Mouse (Mus musculus): ENCODE data around the gene Rln3.
"Not testable (repeated sequence)": the region's sequence is repeated elsewhere in the genome, so short reads cannot be mapped to it uniquely, and the experiment has no call there.

Rln3 gene

DNA sequence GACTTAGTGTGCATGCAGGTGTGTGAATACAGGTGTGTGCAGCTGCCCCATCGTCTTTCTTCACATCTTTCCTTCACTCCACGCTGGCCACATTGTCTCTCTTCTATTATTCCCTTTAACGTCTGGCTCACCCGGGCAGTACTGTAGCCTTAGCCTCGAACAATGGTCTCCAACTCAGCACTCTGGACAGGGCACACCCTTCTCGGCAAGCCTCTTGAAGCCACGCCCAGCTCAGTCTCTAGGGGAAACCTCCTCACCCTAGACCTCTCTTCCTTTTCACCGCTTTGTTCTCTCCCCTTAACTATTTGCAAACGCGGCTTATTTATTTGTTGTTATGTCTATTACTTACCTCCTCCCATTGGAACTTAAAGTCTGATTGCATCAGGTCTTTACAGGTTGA, 17.4 kb downstream of the Rln3 start:
- in situ Hi-C loops (cut with MboI; ENCODE audit: low pct_unique_long_range_greater_than_20kb in 1 of 2, low sequenced_read_pairs in 2 of 2, unreplicated experiment in 1 of 2), result no loop called here

GRCm38 (mm10) chr8:84025863-84026262, 18.9 kb downstream of the Rln3 start:
- in situ Hi-C loops (cut with MboI; ENCODE audit: low pct_unique_long_range_greater_than_20kb in 1 of 2, low sequenced_read_pairs in 2 of 2, unreplicated experiment in 1 of 2), result no loop called here

GRCm38 (mm10) chr8:84024171-84024570, 20.6 kb downstream of the Rln3 start:
- in situ Hi-C loops (cut with MboI; ENCODE audit: low pct_unique_long_range_greater_than_20kb in 1 of 2, low sequenced_read_pairs in 2 of 2, unreplicated experiment in 1 of 2), result no loop called here

DNA sequence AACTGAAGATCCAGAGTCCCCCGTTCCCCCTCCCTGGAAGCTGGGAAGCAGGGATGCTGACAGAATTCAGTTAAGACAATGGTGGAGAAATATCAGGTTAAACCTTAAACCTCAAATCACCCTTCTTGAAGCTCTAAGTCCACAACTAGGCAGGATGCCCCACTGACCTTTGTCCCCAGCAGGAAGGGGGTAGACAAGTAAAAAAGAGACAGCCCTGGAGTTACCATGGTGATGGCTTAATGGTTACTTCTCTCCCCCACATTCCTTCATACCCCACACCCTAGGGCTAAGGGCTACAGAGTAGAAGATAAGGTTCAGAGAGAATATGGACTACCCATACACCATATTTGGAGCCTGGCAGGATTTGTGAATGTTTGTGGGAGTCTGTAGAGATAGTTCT, 21.2 kb downstream of the Rln3 start:
- in situ Hi-C loops (cut with MboI; ENCODE audit: low pct_unique_long_range_greater_than_20kb in 1 of 2, low sequenced_read_pairs in 2 of 2, unreplicated experiment in 1 of 2), result no loop called here

DNA sequence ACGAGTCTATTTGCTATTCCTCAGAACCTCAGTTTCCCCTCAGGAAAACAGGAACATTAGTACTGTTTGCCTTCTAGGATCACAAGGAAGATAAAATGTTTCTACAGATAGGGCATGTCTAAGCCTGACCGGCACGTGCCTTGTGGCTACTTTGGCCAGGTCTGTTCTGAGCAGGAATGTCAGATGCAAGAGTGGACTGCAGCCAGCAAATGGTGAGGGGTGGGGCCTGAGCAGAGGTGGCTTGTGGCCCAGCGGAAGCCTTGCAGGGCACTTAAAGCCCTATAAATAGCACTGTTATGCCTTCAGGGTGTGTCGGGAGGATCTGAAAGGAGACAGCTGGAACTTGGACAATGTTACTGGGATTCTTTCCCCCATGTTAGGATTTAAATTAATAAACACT, 21.7 kb downstream of the Rln3 start:
- in situ Hi-C loops (cut with MboI; ENCODE audit: low pct_unique_long_range_greater_than_20kb in 1 of 2, low sequenced_read_pairs in 2 of 2, unreplicated experiment in 1 of 2), result no loop called here

DNA sequence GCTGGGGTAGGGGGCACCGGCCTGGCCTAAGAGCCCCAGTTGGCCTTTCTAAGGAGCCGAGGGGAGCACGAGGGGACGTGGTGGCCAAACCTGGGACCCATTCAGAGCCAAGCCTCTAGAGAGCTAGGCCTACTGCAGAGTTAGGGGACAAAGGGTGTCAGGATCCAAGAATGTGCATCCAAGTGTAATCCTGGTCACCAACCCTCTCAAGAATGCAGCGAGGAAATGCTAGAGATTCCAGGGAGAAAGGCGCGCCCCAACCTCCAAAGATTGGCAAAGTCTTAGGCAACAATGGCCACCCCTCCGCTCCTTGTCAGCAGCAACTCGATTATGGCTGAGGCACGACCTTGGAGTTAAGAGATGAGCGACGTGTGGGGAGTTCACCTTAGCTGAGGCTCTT, 23.2 kb downstream of the Rln3 start:
- in situ Hi-C loops (cut with MboI; ENCODE audit: low pct_unique_long_range_greater_than_20kb in 1 of 2, low sequenced_read_pairs in 2 of 2, unreplicated experiment in 1 of 2), result no loop called here

DNA sequence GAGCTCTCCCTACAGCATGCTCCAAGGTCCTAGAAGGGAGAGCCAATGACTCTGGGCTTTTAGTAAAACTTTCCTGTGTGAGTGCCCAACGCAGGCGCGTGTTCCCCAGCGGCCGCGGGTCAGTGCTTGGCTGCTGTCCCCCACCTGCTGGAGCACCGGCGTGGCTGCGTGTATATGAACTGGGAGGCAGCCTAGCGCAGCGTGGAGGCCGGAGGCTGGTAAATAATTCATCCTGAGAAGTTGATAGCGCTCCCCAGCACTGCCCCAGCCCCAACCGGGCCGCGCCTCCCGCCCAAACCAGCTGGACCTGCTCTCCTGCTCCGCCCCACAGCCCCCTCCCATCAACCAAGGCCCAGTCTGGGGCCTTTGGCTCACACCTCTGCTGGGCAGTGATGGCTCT, 23.7 kb downstream of the Rln3 start, which contains the start of gene Palm3:
Palm3 (plus strand) TSS at position 376 of the 400 bp plus-strand sequence.
- in situ Hi-C loops (cut with MboI; ENCODE audit: low pct_unique_long_range_greater_than_20kb in 1 of 2, low sequenced_read_pairs in 2 of 2, unreplicated experiment in 1 of 2), result no loop called here

DNA sequence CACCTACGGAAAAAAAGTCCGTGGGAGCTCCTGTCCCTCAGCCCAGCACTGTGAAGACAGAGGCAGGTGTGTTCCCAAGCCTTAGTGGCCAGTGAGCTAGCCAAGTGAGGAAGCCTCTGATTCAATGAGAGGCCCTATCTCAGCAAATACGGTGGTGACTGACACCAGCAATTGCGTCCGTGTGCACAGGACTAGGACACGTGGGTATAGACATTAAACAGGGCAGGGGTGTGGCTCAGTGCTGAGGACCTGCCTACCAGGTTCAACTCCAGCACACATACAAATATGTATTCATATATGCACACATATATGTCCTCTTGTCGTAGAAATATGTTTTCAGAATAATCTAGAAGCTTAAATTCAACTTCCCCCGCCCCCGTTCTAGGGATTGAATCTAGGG, 25.1 kb downstream of the Rln3 start:
- in situ Hi-C loops (cut with MboI; ENCODE audit: low pct_unique_long_range_greater_than_20kb in 1 of 2, low sequenced_read_pairs in 2 of 2, unreplicated experiment in 1 of 2), result no loop called here

GRCm38 (mm10) chr8:84015833-84016232, 29.0 kb downstream of the Rln3 start:
- in situ Hi-C loops (cut with MboI; ENCODE audit: low pct_unique_long_range_greater_than_20kb in 1 of 2, low sequenced_read_pairs in 2 of 2, unreplicated experiment in 1 of 2), result no loop called here

DNA sequence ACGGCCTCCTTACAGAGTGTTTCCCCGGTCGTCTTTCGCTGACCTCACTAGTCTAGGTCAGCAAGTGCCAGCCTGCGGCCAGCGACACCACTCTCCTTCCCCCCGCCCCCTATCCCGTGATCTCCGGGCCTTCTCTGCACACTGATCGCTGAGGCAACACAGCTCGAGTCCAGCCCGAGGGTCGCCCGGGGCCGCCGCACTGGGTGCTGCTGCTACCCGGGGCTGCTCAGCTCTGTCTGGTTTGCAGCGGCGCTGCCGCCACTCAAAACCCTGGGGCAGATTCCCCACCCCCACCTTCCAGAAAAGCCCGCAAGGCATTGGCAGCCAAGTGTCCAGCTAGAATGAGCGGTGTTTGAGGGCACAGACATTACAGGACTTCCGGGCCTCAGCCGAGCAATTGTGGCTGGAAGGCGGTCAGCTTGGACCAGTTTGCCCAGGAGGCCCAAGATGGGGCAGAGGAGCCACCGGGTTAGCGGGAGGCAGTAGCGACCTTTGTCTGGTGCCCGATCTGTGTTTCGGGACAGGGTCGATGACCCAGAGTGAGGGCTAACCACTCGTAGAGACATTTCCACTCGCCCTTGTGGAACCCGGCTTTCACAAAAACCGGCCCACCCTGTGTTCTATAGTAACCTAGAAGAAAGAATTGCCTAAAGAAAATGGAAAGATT, 32.2 kb downstream of the Rln3 start:
- in situ Hi-C loops (cut with MboI; ENCODE audit: low pct_unique_long_range_greater_than_20kb in 1 of 2, low sequenced_read_pairs in 2 of 2, unreplicated experiment in 1 of 2), result no loop called here

DNA sequence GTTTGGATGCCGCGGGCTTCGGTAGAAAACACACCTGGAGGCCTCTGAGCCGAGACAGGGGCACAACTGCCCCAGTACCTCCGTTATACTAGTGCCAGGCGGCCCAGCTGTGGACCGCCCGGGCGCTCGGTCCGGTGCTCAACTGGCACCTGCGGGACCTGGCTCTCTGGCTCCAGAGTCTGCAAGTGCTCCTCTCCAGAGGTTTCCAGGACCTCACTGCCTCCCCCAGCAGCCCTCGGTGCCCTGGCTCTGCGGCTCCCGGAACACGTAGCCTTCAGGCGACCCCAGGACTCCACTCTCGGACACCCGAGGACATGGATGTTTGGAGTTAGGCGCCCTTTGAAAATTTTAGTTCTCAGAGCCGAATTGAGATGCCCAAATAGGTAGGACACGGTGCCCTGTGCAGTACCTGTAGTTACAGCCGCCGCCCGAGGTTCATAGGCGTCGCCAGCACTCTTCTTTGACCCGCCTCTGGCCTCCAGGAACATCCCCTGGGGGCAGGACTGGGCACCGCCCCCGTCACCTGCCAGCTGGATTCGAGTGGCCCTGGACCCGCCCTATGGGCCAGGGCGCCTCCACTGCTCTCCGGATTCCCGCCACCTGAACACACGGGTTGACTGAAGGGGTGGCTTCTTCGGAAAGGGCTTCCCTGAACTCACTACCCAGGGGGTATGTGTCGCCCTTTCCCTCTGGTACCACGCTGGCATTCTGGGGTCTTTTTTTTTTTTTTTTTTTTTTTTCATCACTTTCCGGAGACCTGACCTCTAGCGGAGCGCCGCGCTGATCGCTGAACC, 32.9 kb downstream of the Rln3 start, which contains the start of gene 2210011C24Rik:
2210011C24Rik (minus strand) TSS at position 467 of the 794 bp plus-strand sequence.
- in situ Hi-C loops (cut with MboI; ENCODE audit: low pct_unique_long_range_greater_than_20kb in 1 of 2, low sequenced_read_pairs in 2 of 2, unreplicated experiment in 1 of 2), result no loop called here

DNA sequence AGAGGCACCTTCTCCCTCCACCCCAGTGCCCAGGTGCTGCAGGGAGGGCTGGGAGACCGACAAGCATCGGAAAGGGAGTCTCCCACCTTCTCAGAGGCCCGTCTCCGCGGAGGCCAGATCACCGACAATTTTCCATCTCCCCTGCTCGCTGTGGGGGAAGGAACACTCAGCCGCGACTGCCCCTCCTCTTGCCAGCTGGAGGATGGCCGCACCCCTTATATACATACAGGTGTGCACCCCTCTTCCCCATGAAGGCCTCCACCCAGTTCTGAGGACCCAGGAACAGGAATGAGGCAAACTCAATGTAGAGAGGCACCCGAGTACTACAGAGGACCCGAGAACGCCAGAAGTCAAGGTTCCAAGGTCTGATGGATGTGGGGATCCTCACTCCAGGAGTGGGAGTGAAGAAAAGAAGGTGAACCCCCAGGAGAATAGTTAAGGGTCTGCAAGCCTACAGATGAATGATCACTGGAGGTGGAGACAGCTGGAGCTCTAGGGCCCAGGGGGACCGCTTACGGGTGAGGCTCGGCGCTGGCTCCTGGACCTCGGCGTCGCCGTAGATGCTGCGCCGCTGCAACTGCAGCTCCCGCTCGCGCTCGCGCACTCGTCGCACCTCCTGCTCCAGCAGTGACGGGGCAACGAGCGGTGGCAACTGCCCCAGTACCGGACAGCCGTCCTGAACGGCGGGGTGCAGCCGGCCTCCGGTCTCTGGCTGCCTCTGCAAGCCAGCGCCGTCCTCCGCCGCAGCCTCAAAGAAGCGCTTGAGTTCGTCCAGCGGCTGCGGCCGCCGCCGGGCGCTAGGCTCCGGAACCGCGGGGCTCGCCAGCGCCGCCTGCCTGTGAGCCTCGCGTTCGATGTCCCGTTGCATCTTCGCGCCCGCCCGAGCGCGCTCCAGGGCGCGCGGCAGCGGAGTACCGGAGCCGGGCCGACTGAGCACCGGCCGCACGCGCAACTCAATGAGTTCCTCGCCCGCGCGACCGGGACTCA, 33.9 kb downstream of the Rln3 start:
- in situ Hi-C loops (cut with MboI; ENCODE audit: low pct_unique_long_range_greater_than_20kb in 1 of 2, low sequenced_read_pairs in 2 of 2, unreplicated experiment in 1 of 2), result no loop called here

DNA sequence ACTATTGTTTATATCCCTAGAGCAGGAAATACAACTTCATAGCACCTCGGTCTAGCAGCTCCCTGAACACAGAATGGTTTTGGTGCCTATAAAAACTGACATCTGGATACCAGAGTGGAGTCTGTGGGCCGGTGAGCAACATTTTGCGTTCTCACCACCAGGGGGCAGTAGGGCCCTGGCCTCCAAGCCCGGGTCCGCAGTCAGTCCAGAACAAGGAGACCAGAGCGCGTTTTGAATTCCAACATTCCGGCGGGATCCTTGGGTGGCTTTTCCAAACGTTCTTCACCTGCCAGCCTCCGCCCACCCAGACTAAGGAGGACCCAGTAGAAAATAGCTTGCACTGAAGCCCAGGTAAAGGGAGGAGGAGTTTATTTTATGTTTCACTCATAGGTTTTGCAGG, 34.9 kb downstream of the Rln3 start:
- in situ Hi-C loops (cut with MboI; ENCODE audit: low pct_unique_long_range_greater_than_20kb in 1 of 2, low sequenced_read_pairs in 2 of 2, unreplicated experiment in 1 of 2), result no loop called here

GRCm38 (mm10) chr8:84008362-84008761, 36.4 kb downstream of the Rln3 start:
- in situ Hi-C loops (cut with MboI; ENCODE audit: low pct_unique_long_range_greater_than_20kb in 1 of 2, low sequenced_read_pairs in 2 of 2, unreplicated experiment in 1 of 2), result no loop called here

GRCm38 (mm10) chr8:84005502-84005901, 39.3 kb downstream of the Rln3 start:
- in situ Hi-C loops (cut with MboI; ENCODE audit: low pct_unique_long_range_greater_than_20kb in 1 of 2, low sequenced_read_pairs in 2 of 2, unreplicated experiment in 1 of 2), result not testable (repeated sequence)

GRCm38 (mm10) chr8:84004533-84005201, 40.1 kb downstream of the Rln3 start:
- in situ Hi-C loops (cut with MboI; ENCODE audit: low pct_unique_long_range_greater_than_20kb in 1 of 2, low sequenced_read_pairs in 2 of 2, unreplicated experiment in 1 of 2), result no loop called here

DNA sequence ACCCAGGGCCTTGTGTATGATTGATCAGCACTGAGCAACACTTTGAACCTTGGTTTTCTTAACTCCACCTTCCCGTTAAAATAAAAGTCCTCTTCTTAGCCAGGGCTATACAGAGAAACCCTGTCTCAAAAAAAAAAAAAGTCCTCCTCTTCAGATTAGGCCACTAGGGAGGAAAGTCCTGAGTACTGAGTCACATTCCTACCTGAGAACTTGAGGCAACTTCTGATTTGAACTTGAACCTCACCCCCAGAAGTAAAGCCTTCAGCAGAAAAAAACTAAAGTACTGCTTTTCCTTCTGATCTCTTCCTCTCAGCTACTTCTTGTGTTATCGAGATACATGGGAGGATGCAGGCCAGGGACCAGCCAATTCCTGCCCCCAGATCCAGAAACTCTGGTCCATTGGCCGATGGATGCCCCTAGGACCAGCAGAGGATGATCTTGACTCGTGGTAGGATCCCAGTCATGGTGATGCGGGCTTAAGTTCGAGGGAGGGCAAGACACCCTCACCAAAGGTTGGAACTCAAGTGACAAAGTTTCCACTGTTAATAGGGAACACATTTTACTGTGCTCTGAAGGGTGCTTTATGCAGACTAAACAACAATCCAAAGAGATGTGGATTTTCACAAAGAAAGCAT, 41.1 kb downstream of the Rln3 start:
- in situ Hi-C loops (cut with MboI; ENCODE audit: low pct_unique_long_range_greater_than_20kb in 1 of 2, low sequenced_read_pairs in 2 of 2, unreplicated experiment in 1 of 2), result no loop called here
